Mouse (Mus musculus) activated CD4-positive, CD25-positive, alpha-beta regulatory T cell, adult 4 months (primary cell): ENCODE measurements around the gene Tmem138. TPM values are rescaled to one million over a fixed set of nuclear protein-coding genes. Genes with fewer than 3 reads are reported as not detected.

ENCODE experiments used
- ATAC-seq: one replicate; pipeline ENCODE4 v1.8.0; 2017
- polyA plus RNA-seq, 2 experiments: library from polyadenylated mRNA; unstranded; fragments of 100-300 nt; shearing (Covaris generic); gene quantifications; one replicate each; pipeline ENCODE4 v1.2.1; 2017

Gene Tmem138
- 10 to 100 TPM; 15.2 to 19.2 TPM for polyA plus RNA-seq

DNA sequence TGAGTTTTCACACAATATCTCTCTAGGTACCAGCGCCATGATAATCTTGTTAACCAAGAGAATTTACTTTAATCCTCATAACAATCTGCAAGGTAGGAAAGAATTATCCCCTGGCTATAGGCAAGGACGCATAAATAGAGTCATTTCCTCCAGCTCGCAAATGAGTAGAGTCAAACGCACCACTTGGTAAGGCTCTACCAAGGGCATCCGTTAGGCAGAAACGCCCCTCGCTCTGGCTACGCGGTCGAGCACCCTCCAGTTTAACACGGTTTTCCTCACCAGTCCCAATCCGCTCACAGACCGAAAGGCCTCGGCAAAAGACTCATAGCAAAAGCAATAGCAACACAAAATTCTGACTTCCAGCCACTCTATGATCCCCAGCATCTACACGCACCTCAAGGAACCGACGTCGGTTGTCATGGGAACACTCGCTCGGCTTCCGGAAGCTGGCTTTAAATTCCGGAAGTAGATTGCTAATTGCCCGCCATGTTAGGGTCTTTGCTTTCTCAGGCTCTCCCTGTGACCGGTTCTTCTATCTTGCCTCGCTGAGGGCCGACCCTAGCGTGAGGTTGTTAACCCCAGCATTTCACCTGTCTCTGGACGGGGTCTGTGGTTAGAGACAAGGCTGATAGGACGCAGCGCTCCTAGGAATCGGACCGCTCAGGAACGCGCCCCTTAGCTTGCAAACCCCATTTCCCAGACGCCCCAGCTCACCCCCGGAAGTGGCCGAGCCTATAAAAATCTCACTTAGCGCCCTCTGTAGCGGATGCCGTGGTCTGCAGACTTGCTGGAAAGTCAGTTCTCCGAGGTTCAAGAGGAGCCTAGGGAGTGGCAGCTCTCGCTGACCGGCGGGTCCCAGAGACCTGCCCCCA is at the start of gene Tmem138, which contains the start of gene Cyb561a3:
Tmem138 (minus strand) TSS at position 673 of the 872 bp plus-strand sequence.
Cyb561a3 (plus strand) TSS at position 483 of the 872 bp plus-strand sequence.
- ATAC-seq, result peak; percentile 94

- ATAC-seq, result no peak
These were observed 31.5 kb upstream of the Tmem138 start for GRCm38 (mm10) chr19:10608573-10609240.

GRCm38 (mm10) chr19:10605901-10606622 is 28.9 kb upstream of the Tmem138 start:
- ATAC-seq, result no peak

DNA sequence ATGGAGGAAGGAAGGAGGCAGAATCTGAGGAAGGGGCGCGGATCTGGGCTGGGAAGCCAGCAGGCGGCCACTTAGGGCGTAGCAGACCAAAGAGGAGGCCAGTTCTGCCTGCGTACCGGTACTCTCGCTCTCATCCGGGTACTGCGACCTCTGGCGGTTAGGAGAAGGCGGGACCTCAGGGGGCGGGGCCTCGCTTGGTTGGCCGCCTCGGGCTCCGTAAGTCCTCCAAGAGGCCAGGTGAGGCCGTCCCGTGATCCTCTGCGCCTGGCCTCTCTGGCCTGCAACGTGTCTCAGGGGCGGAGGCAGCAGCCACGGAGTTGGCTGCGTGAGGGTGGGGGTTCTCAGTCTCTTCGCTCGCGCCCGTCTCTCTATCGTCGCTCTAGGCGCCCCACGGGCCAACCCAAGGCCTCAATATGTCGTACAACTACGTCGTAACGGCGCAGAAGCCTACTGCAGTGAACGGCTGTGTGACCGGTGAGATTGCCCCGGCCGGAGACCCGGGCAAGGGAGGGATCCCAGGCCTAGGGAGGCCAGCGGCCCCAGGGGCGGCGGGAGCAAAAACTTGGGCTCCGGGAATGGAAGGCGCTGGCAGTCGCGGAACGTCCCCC is 28.2 kb upstream of the Tmem138 start, which contains the start of the genes Ddb1 and Tkfc:
Ddb1 (plus strand) TSS at position 35 of the 608 bp plus-strand sequence.
Tkfc (minus strand) TSS at position 362 of the 608 bp plus-strand sequence.
- peak; percentile 94 for ATAC-seq

GRCm38 (mm10) chr19:10604534-10604933 is 27.4 kb upstream of the Tmem138 start:
- no peak for ATAC-seq

DNA sequence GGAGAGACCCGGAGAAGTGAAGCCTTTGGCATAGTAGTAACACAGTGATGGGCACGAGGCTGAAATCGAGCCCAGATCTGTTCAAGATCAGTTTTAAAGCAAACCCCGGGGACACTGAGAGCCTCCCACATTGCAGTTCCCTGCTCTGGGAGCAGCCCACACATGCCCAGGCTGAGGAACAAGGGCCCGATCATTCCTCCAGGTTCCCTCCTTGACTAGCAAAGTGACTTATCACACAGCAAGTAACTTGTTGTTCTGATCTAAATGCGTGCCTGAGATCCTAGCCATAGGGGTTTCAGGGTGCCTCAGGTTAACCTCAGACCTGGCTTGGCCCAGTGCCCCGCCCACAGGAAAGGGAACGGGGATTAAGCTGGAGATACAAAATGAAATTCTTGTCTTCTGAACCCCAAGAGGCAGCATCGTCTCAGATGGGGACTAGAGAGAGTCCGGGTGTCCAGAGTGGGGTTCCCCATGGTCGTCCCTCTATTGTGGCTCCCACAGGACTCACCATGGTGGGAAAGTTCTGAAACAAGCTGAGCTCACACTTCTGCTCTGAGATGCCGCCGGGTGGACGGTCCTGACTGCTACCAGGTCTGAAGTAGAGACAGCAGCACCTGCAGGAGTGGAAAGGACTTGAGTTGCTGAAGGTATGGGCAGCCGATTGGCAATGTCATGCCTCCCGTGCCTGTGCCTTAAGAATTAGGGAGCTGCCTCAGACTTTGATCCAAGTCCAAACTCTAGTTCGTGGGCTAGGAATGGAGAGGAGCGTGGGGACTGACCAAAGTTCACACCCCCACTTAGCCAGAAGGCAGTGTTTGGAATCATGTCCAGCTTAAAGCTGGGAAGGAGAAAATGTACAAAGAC is 26.7 kb upstream of the Tmem138 start:
- no peak for ATAC-seq

GRCm38 (mm10) chr19:10602787-10603186 is 25.6 kb upstream of the Tmem138 start:
- ATAC-seq, result peak; percentile 57

DNA sequence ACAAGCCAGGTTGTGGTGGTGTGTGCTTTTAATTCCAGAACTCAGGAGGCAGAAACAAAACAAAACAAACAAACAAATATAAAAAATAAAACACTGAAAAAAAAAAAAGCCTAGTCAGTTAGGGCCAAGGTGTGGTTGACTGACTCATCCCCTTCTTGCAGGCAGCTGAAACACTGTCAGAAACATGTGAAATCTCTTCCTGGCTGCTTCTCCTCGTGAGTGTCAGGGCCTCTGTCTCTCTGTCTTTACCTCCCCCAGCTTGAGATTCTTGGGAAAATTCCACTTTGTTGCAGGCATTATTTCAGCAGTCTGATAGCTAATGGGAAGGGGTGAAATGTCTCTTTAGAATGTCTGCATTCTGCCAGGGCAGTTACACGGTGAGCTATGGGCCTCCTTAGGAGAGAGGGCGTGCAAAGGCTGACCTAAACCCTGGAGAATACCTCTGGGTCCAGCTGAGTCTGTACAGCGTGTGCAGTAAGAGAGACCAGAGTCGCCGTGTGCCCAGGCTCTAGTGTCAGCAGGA is 25.1 kb upstream of the Tmem138 start:
- ATAC-seq, result no peak

GRCm38 (mm10) chr19:10599648-10600047 is 22.5 kb upstream of the Tmem138 start:
- no peak for ATAC-seq

DNA sequence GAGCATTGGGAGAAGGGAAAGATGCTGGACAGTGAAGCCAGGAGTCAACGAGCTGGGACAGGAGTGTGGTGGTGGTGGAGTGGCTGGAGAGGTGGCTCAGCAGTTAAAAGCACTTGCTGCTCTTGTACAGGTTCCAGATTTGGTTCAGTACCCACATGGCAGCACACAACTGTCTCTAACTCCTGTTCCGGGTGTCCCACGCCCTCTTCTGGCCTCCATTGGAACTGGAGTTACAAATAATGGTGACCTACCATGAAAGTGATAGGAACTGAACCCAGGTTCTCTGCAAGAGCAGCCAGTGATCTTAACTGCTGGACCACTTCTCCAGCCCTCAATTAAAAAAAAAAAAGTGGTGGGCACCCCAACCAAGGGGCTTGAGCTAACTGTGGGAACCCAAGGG is 21.0 kb upstream of the Tmem138 start:
- no peak for ATAC-seq

GRCm38 (mm10) chr19:10591659-10592377 is 14.7 kb upstream of the Tmem138 start:
- no peak for ATAC-seq

- ATAC-seq, result no peak
These were observed 13.1 kb upstream of the Tmem138 start for GRCm38 (mm10) chr19:10590301-10590700.

- ATAC-seq, result no peak
These were observed 12.1 kb upstream of the Tmem138 start for GRCm38 (mm10) chr19:10589127-10589857.

- ATAC-seq, result no peak
These were observed 10.1 kb upstream of the Tmem138 start for GRCm38 (mm10) chr19:10587231-10587630.

DNA sequence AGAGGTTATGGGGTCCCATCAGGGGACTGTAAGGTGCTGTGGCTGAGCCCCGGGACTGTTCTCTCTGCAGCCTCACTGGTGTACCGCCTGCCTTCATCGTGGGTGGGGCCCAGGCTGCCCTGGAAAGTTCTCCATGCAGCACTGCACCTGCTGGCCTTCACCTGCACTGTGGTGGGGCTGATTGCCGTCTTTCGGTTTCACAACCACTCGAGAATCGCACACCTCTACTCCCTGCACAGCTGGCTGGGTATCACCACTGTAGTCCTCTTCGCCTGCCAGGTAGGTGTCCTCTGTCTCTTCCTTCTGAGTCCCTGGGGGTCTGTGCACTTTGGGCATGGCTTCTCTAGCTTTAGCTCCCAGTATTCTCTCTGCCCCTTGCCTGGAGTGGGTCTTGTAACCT is 8.0 kb upstream of the Tmem138 start:
- no peak for ATAC-seq

GRCm38 (mm10) chr19:10583550-10584146 is 6.5 kb upstream of the Tmem138 start:
- ATAC-seq, result no peak

- ATAC-seq, result no peak
These were observed 4.8 kb upstream of the Tmem138 start for GRCm38 (mm10) chr19:10581984-10582383.

DNA sequence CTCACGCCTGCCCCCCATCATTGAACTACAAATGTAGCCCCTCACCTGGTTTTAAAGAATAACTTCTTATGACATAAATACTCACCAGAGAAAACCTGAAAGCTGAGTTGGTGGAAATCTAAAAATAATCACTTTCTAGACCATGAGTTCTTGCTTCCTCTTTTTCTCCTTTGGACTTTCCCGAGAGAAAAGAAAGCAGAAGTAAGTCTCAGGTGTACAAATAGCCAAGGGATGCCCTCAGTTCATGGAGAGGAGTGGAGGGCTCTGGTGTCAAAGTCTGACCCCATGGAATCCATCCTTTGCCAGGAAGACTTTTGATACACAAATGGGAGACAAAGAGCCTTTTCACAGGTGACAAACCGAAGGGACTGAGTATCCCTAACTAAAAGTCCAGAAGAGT is 3.6 kb upstream of the Tmem138 start:
- ATAC-seq, result no peak

- ATAC-seq, result no peak
These were observed 2.9 kb upstream of the Tmem138 start for GRCm38 (mm10) chr19:10580102-10580501.
